Mouse (Mus musculus): Measurements from ENCODE around the gene Tac2. TPM values are rescaled to one million over a fixed set of nuclear protein-coding genes. Genes with fewer than 3 reads are reported as not detected.

Gene Tac2
- total and polyA plus RNA-seq, 3 experiments, result 0.38 TPM; not detected in 2

GRCm38 (mm10) chr10:127725136-127725535, 858 bp downstream of the Tac2 start:
- DNase-seq, result no peak

GRCm38 (mm10) chr10:127728437-127728836, 4.2 kb downstream of the Tac2 start:
- DNase-seq, result no peak

- DNase-seq, result no peak
Observed at GRCm38 (mm10) chr10:127730285-127730932, 6.1 kb downstream of the Tac2 start.

- DNase-seq, result no peak
Observed at GRCm38 (mm10) chr10:127730933-127731310, 6.6 kb downstream of the Tac2 start.

- DNase-seq, result no peak
Observed at GRCm38 (mm10) chr10:127731397-127731796, 7.1 kb downstream of the Tac2 start.

- DNase-seq, result no peak
Observed at GRCm38 (mm10) chr10:127734434-127734833, 10.2 kb downstream of the Tac2 start.

GRCm38 (mm10) chr10:127736266-127736665, 12.0 kb downstream of the Tac2 start:
- no peak for DNase-seq

GRCm38 (mm10) chr10:127736916-127737315, 12.6 kb downstream of the Tac2 start:
- DNase-seq, result no peak

GRCm38 (mm10) chr10:127737552-127737951, 13.3 kb downstream of the Tac2 start:
- DNase-seq, result no peak

GRCm38 (mm10) chr10:127738151-127738882, 14.0 kb downstream of the Tac2 start:
- peak; percentile 33 for DNase-seq

- DNase-seq, result peak; percentile 90
Observed at GRCm38 (mm10) chr10:127739083-127739660, 14.9 kb downstream of the Tac2 start, which contains the start of gene Zbtb39. TSS of gene Zbtb39 (plus strand) at chr10:127739538.

GRCm38 (mm10) chr10:127739661-127740161, 15.4 kb downstream of the Tac2 start:
- no peak for DNase-seq

GRCm38 (mm10) chr10:127744661-127745060, 20.4 kb downstream of the Tac2 start:
- peak; percentile 57 for DNase-seq

GRCm38 (mm10) chr10:127745886-127746285, 21.6 kb downstream of the Tac2 start:
- DNase-seq, result no peak

- no peak for DNase-seq
Observed at GRCm38 (mm10) chr10:127747254-127747653, 23.0 kb downstream of the Tac2 start.

GRCm38 (mm10) chr10:127748847-127749612, 24.8 kb downstream of the Tac2 start:
- DNase-seq, result peak; percentile 87

GRCm38 (mm10) chr10:127750136-127750777, 26.0 kb downstream of the Tac2 start:
- no peak for DNase-seq

- peak; percentile 60 for DNase-seq
Observed at GRCm38 (mm10) chr10:127751548-127751947, 27.3 kb downstream of the Tac2 start, which contains the start of gene Gpr182. TSS of gene Gpr182 (minus strand) at chr10:127751732.

- peak; percentile 73 for DNase-seq
Observed at GRCm38 (mm10) chr10:127754566-127755166, 30.4 kb downstream of the Tac2 start.

GRCm38 (mm10) chr10:127755246-127755645, 31.0 kb downstream of the Tac2 start:
- DNase-seq, result peak; percentile 22

Data from adrenal gland, adult 2 months (tissue).